Mouse (Mus musculus) limb, embryonic 14.5 days (tissue): Measurements from ENCODE around the gene Mcts2. TPM values are rescaled to one million over a fixed set of nuclear protein-coding genes. Genes with fewer than 3 reads are reported as not detected.

ENCODE experiments used
- ATAC-seq: fragments of 200-750 bp; cut with Nextera tagmentation; 2 replicates; pipeline ENCODE4 v1.8.0; 2017; ENCODE audit warnings: low read depth, moderate number of reproducible peaks, moderate TSS enrichment; ENCODE audit not compliant: low FRiP score
- DNase-seq: peaks from one replicate; pipeline ENCODE4 v3.0.0-alpha.2; 2015; ENCODE audit warnings: low spot score
- H3K27ac ChIP-seq: fragments of 300-500 bp; sonication (generic); replicated peaks from 2 replicates; pipeline ENCODE4 v1.5.1; 2014; ENCODE audit warnings: low read depth, mild to moderate bottlenecking, low read length, moderate library complexity, mixed read lengths
- H3K27me3 ChIP-seq: fragments of 300-500 bp; sonication (generic); 2 replicates; pipeline ENCODE4 v1.6.1; 2014; ENCODE audit warnings: low read length, mixed read lengths; ENCODE audit not compliant: control insufficient read depth, insufficient read depth
- H3K36me3 ChIP-seq: fragments of 300-500 bp; sonication (generic); 2 replicates; pipeline ENCODE4 v1.6.1; 2014; ENCODE audit warnings: mild to moderate bottlenecking, low read length, moderate library complexity, mixed read lengths; ENCODE audit not compliant: control insufficient read depth, insufficient read depth
- H3K4me1 ChIP-seq: fragments of 300-500 bp; sonication (generic); 2 replicates; pipeline ENCODE4 v1.6.1; 2014; ENCODE audit warnings: antibody characterized with exemption, low read length, mixed read lengths; ENCODE audit not compliant: control insufficient read depth, insufficient read depth
- H3K4me2 ChIP-seq: fragments of 300-500 bp; sonication (generic); replicated peaks from 2 replicates; pipeline ENCODE4 v1.6.1; 2014; ENCODE audit warnings: low read depth, mild to moderate bottlenecking, low read length, moderate library complexity; ENCODE audit not compliant: severe bottlenecking
- H3K4me3 ChIP-seq: fragments of 300-500 bp; sonication (generic); replicated peaks from 2 replicates; pipeline ENCODE4 v1.5.1; 2014; ENCODE audit warnings: low read length
- H3K9ac ChIP-seq: fragments of 300-500 bp; sonication (generic); 2 replicates; pipeline ENCODE4 v1.6.1; 2014; ENCODE audit warnings: mild to moderate bottlenecking, low read depth, low read length, moderate library complexity; ENCODE audit not compliant: severe bottlenecking
- H3K9me3 ChIP-seq: fragments of 300-500 bp; sonication (generic); 2 replicates; pipeline ENCODE4 v1.6.1; 2016; ENCODE audit warnings: low read length; ENCODE audit not compliant: control insufficient read depth
- POLR2A ChIP-seq: fragments of 200-500 bp; IDR thresholded peaks from 2 replicates; pipeline ENCODE4 v1.8.0; 2012; ENCODE audit warnings: inconsistent platforms, mild to moderate bottlenecking, moderate library complexity, borderline replicate concordance; ENCODE audit not compliant: insufficient read depth, insufficient read length; ENCODE audit errors: extremely low read depth
- WGBS: fragments of 180-500 bp; shearing (Covaris S2); extraction: QIAGEN DNeasy Blood & Tissue Kit; methylation state at CpG from one replicate; pipeline ENCODE4 v1.1.7; 2014; 5-methylcytosine and 5-hydroxymethylcytosine counted together
- polyA plus RNA-seq, 2 experiments: library from polyadenylated mRNA; depleted of rRNA in 1 of 2; stranded (reverse) in 1 of 2; unstranded in 1 of 2; fragments of >200 nt; fragmentation: Nextera tagmentation in 1 of 2; extraction: Ambion mirVana in 1 of 2; gene quantifications; 2 replicates each; pipeline versions ENCODE4 v1.2.1 to v1.2.3; 2012 to 2014

Mcts2 gene
- polyA plus RNA-seq, 2 experiments: 18.6 to 27.2 TPM

GRCm38 (mm10) chr2:152736090-152736601 lies 49.3 kb downstream of the Mcts2 start, which contains the start of gene Id1:
TSS of gene Id1 (plus strand) at chr2:152736251.
- DNase-seq: peak; percentile 99
- H3K4me2 ChIP-seq: peak within 1 kb of the TSS; percentile 91
- H3K27ac ChIP-seq: peak within 1 kb of the TSS; percentile 93
- WGBS: 1% methylated on average over 28 of the region's 28 CpGs
- no peaks in the 10 kb centered on the region for H3K9me3 ChIP-seq
- peak; percentile 99; the same call in 1 of the 2 replicates for TF ChIP-seq POLR2A
- H3K4me1 ChIP-seq: peaks cover 27% of the 10 kb centered on the region
- peak within 1 kb of the TSS; percentile 92 for H3K9ac ChIP-seq
- peak within 1 kb of the TSS; percentile 88 for H3K4me3 ChIP-seq
- ATAC-seq: peak; percentile 77
- H3K27me3 ChIP-seq: no peaks in the 10 kb centered on the region
- H3K36me3 ChIP-seq: peaks cover 11% of the 10 kb centered on the region; the same call in 1 of the 2 replicates

DNA sequence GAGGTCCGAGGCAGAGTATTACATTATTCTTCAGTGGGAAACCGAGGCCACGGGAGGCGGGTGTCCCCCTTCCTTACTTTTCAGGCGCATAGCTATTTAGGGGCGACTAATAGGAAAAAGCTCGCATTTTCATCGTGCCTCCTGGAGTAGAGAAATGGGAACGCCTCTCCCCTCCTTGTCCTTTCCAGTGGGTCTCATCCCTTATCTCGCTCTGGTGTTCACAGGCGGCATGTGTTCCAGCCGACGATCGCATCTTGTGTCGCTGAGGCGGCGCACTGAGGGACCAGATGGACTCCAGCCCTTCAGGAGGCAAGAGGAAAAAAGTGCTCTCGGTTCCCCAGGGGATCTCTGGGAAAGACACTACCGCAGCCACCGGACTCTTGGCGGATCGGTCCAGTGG lies 49.9 kb downstream of the Mcts2 start:
- Histone ChIP-seq H3K4me2 (peak overlapping the region; percentile 91), H3K27me3 (no peaks in the 10 kb centered on the region), H3K27ac (peak overlapping the region; percentile 93), H3K4me1 (peaks cover 33% of the 10 kb centered on the region), H3K9ac (peak overlapping the region; percentile 92), H3K4me3 (peak overlapping the region; percentile 88), H3K36me3 (peaks cover 11% of the 10 kb centered on the region; the same call in 1 of the 2 replicates), H3K9me3 (no peaks in the 10 kb centered on the region)
- 0% methylated on average over 22 of the region's 22 CpGs for WGBS
- peak; percentile 16 for DNase-seq
- TF ChIP-seq POLR2A: no peak
- ATAC-seq: no peak

Other genes with a start within 250 kb of the Mcts2 start
- not detected in 2 replicates for gene Defb23, start 222.4 kb upstream of the Mcts2 start, polyA plus RNA-seq (2012; rRNA removed)
- gene Defb23, start 222.4 kb upstream of the Mcts2 start, polyA plus RNA-seq (2014; fragmentation: Nextera tagmentation; extraction: Ambion mirVana): not detected in 2 replicates
- 0.12 TPM in 1 of 2 replicates, not detected in the other for gene Defb20, start 210.0 kb upstream of the Mcts2 start, polyA plus RNA-seq (2012; rRNA removed)
- gene Defb20, start 210.0 kb upstream of the Mcts2 start, polyA plus RNA-seq (2014; fragmentation: Nextera tagmentation; extraction: Ambion mirVana): not detected in 2 replicates
- gene Defb22, start 196.9 kb upstream of the Mcts2 start, polyA plus RNA-seq (2012; rRNA removed): 0.13 TPM in 1 of 2 replicates, not detected in the other
- not detected in 2 replicates for gene Defb22, start 196.9 kb upstream of the Mcts2 start, polyA plus RNA-seq (2014; fragmentation: Nextera tagmentation; extraction: Ambion mirVana)
- not detected in 2 replicates for gene Defb26, start 175.3 kb upstream of the Mcts2 start, polyA plus RNA-seq (2012; rRNA removed)
- not detected in 2 replicates for gene Defb26, start 175.3 kb upstream of the Mcts2 start, polyA plus RNA-seq (2014; fragmentation: Nextera tagmentation; extraction: Ambion mirVana)
- 0.61 TPM in 1 of 2 replicates, not detected in the other for gene Defb28, start 168.8 kb upstream of the Mcts2 start, polyA plus RNA-seq (2012; rRNA removed)
- not detected in 2 replicates for gene Defb28, start 168.8 kb upstream of the Mcts2 start, polyA plus RNA-seq (2014; fragmentation: Nextera tagmentation; extraction: Ambion mirVana)
- gene Defb29, start 146.9 kb upstream of the Mcts2 start, polyA plus RNA-seq (2012; rRNA removed): not detected in 2 replicates
- not detected in 2 replicates for gene Defb29, start 146.9 kb upstream of the Mcts2 start, polyA plus RNA-seq (2014; fragmentation: Nextera tagmentation; extraction: Ambion mirVana)
- not detected in 2 replicates for gene Gm17416, start 117.7 kb upstream of the Mcts2 start, polyA plus RNA-seq (2012; rRNA removed)
- not detected in 2 replicates for gene Gm17416, start 117.7 kb upstream of the Mcts2 start, polyA plus RNA-seq (2014; fragmentation: Nextera tagmentation; extraction: Ambion mirVana)
- gene Defb21, start 114.3 kb upstream of the Mcts2 start, polyA plus RNA-seq (2012; rRNA removed): not detected in 2 replicates
- gene Defb21, start 114.3 kb upstream of the Mcts2 start, polyA plus RNA-seq (2014; fragmentation: Nextera tagmentation; extraction: Ambion mirVana): not detected in 2 replicates
- not detected in 2 replicates for gene Defb19, start 106.7 kb upstream of the Mcts2 start, polyA plus RNA-seq (2012; rRNA removed)
- gene Defb19, start 106.7 kb upstream of the Mcts2 start, polyA plus RNA-seq (2014; fragmentation: Nextera tagmentation; extraction: Ambion mirVana): not detected in 2 replicates
- gene Defb45, start 87.6 kb upstream of the Mcts2 start, polyA plus RNA-seq (2012; rRNA removed): not detected in 2 replicates
- not detected in 2 replicates for gene Defb45, start 87.6 kb upstream of the Mcts2 start, polyA plus RNA-seq (2014; fragmentation: Nextera tagmentation; extraction: Ambion mirVana)
- not detected in 2 replicates for gene Defb36, start 82.7 kb upstream of the Mcts2 start, polyA plus RNA-seq (2012; rRNA removed)
- not detected in 2 replicates for gene Defb36, start 82.7 kb upstream of the Mcts2 start, polyA plus RNA-seq (2014; fragmentation: Nextera tagmentation; extraction: Ambion mirVana)
- 0.68 and 0.77 TPM in 2 replicates for gene Defb25, start 64.0 kb upstream of the Mcts2 start, polyA plus RNA-seq (2012; rRNA removed)
- 1.6 and 3.2 TPM in 2 replicates for gene Defb25, start 64.0 kb upstream of the Mcts2 start, polyA plus RNA-seq (2014; fragmentation: Nextera tagmentation; extraction: Ambion mirVana)
- 3.9 and 4.7 TPM in 2 replicates for gene Rem1, start 60.1 kb upstream of the Mcts2 start, polyA plus RNA-seq (2012; rRNA removed)
- 2.6 and 4.4 TPM in 2 replicates for gene Rem1, start 60.1 kb upstream of the Mcts2 start, polyA plus RNA-seq (2014; fragmentation: Nextera tagmentation; extraction: Ambion mirVana)
- 148 and 194 TPM in 2 replicates for gene H13, start 17.6 kb upstream of the Mcts2 start, polyA plus RNA-seq (2012; rRNA removed)
- 151 and 153 TPM in 2 replicates for gene H13, start 17.6 kb upstream of the Mcts2 start, polyA plus RNA-seq (2014; fragmentation: Nextera tagmentation; extraction: Ambion mirVana)
- gene Id1, start 49.2 kb downstream of the Mcts2 start, polyA plus RNA-seq (2012; rRNA removed): 444 and 565 TPM in 2 replicates
- gene Id1, start 49.2 kb downstream of the Mcts2 start, polyA plus RNA-seq (2014; fragmentation: Nextera tagmentation; extraction: Ambion mirVana): 184 and 198 TPM in 2 replicates
- gene Cox4i2, start 67.1 kb downstream of the Mcts2 start, polyA plus RNA-seq (2012; rRNA removed): 21.7 and 23.7 TPM in 2 replicates
- gene Cox4i2, start 67.1 kb downstream of the Mcts2 start, polyA plus RNA-seq (2014; fragmentation: Nextera tagmentation; extraction: Ambion mirVana): 33.6 and 34.7 TPM in 2 replicates
- gene Bcl2l1, start 144.7 kb downstream of the Mcts2 start, polyA plus RNA-seq (2012; rRNA removed): 46.8 and 54.3 TPM in 2 replicates
- gene Bcl2l1, start 144.7 kb downstream of the Mcts2 start, polyA plus RNA-seq (2014; fragmentation: Nextera tagmentation; extraction: Ambion mirVana): 91.2 and 96.3 TPM in 2 replicates
- gene Tpx2, start 160.9 kb downstream of the Mcts2 start, polyA plus RNA-seq (2012; rRNA removed): 36.0 and 51.3 TPM in 2 replicates
- gene Tpx2, start 160.9 kb downstream of the Mcts2 start, polyA plus RNA-seq (2014; fragmentation: Nextera tagmentation; extraction: Ambion mirVana): 71.8 and 83.6 TPM in 2 replicates
- gene Mylk2, start 224.3 kb downstream of the Mcts2 start, polyA plus RNA-seq (2012; rRNA removed): 0.40 and 0.62 TPM in 2 replicates
- 0.10 TPM in 1 of 2 replicates, not detected in the other for gene Mylk2, start 224.3 kb downstream of the Mcts2 start, polyA plus RNA-seq (2014; fragmentation: Nextera tagmentation; extraction: Ambion mirVana)
- 2.2 and 3.0 TPM in 2 replicates for gene Foxs1, start 246.2 kb downstream of the Mcts2 start, polyA plus RNA-seq (2012; rRNA removed)
- 2.1 and 2.9 TPM in 2 replicates for gene Foxs1, start 246.2 kb downstream of the Mcts2 start, polyA plus RNA-seq (2014; fragmentation: Nextera tagmentation; extraction: Ambion mirVana)